Mouse (Mus musculus): Measurements from ENCODE around the gene Ybx2. TPM values are rescaled to one million over a fixed set of nuclear protein-coding genes. Genes with fewer than 3 reads are reported as not detected.
A peak's percentile ranks its signal among the peaks of the same experiment; 100 is the strongest.
"Not testable (repeated sequence)": the region's sequence is repeated elsewhere in the genome, so short reads cannot be mapped to it uniquely, and the experiment has no call there.

Ybx2 gene
- polyA plus RNA-seq, 1 experiment = not detected

DNA sequence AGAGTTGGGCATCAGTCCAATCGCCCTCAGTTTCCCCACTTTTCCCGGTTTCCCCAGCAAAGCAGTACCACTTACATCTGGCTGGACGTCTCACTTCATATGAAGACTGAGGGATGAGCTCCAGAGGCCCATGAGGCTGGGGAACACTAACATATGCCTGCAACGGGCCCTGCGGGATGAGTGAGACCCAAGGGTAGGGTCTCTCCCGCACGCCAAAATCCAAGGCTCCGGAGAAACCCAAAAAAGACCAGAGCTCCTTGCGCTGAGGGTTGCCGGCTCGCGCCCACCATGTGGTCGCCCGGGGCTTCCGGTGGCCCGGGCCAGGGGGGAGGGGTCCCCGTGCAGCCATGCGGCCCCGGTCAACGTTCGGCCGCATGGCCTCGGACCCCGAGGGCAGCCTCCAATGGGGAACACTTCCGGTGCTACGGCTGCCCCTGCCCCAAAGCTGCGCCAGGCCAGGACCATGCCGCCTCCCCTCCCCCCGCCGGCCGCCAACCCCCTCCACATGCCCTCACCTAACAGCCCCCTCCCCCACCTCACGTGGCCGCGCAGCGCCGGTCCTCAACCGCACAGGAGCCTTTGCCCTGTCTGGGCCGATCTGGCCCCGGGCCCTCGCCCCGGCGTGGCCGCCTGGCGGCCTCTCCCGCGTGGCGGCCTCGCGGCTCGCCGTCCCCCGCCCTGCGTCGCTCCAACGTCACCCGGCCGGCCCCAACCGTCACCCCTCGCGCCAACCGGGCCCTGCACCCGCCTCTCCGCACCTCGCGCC lies 15.1 kb upstream of the Ybx2 start:
- H3K27ac ChIP-seq (ENCODE audit: insufficient read depth, low read length) = peak overlapping the region; percentile 90
- TF ChIP-seq CTCF (IDR thresholded peaks at IDR 0.05; ENCODE audit: borderline replicate concordance, insufficient read depth, low read length) (no peak), POLR2A (IDR thresholded peaks at IDR 0.05; ENCODE audit: low read depth, low read length) (no peak; the same call in 1 of the 2 replicates)
- peaks cover 14% of the 10 kb centered on the region for H3K4me1 ChIP-seq (ENCODE audit: control insufficient read depth, insufficient read depth, low read length)
- H3K4me3 ChIP-seq (ENCODE audit: insufficient read depth, low read length) = peak overlapping the region; percentile 97

DNA sequence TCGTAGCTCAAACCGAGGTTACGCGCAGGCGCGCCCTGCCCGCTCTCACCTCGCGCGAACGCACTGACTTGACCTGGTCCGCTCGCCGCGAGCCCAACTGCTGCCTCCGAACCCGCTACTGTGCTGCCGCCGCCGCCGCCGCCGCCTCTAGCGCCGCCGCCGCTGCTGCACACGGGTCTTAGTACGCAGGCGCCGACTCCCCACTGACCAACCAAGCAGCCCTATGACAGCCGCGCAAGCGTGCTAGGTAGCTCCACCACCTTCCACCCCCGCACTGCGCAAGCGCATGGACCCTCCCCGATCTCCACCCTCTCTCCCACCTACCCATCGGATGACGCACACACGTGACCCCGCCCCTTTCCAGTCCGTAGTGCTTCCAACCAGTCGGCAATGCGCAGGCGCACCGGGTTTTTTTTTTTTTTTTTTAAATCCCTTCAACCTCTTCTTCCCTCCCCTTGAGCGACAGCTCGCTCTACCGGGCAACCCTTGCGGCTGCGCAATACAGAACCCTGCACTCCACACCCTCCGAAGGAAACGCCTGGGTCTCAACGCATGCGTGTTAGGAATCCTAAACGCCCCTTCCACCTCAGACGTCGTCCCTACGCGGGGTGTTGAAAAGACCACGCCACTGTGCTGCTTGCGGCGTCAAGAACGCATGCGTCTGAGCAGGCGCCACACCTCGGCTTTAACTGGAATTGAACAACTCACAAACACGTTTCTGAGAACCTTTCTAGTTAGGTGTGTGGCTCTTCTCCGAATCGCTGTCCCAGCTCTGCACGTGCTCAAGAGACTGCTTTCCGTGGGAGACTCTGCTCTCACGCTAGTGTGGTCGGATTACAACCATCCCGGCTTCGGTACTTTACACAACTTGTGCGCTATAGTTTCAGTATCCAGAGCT lies 14.2 kb upstream of the Ybx2 start, which contains the start of gene Eif5a:
Eif5a (minus strand) TSS at position 845 of the 898 bp plus-strand sequence.
- peak within 1 kb of the TSS; percentile 97 for H3K4me3 ChIP-seq (ENCODE audit: insufficient read depth, low read length)
- H3K4me1 ChIP-seq (ENCODE audit: control insufficient read depth, insufficient read depth, low read length) = peaks cover 9% of the 10 kb centered on the region
- peak within 1 kb of the TSS; percentile 94 for H3K27ac ChIP-seq (ENCODE audit: insufficient read depth, low read length)
- peak; percentile 98 for TF ChIP-seq POLR2A (IDR thresholded peaks at IDR 0.05; ENCODE audit: low read depth, low read length)
- TF ChIP-seq CTCF (IDR thresholded peaks at IDR 0.05; ENCODE audit: borderline replicate concordance, insufficient read depth, low read length) = peak; percentile 60; the same call in 1 of the 2 replicates

DNA sequence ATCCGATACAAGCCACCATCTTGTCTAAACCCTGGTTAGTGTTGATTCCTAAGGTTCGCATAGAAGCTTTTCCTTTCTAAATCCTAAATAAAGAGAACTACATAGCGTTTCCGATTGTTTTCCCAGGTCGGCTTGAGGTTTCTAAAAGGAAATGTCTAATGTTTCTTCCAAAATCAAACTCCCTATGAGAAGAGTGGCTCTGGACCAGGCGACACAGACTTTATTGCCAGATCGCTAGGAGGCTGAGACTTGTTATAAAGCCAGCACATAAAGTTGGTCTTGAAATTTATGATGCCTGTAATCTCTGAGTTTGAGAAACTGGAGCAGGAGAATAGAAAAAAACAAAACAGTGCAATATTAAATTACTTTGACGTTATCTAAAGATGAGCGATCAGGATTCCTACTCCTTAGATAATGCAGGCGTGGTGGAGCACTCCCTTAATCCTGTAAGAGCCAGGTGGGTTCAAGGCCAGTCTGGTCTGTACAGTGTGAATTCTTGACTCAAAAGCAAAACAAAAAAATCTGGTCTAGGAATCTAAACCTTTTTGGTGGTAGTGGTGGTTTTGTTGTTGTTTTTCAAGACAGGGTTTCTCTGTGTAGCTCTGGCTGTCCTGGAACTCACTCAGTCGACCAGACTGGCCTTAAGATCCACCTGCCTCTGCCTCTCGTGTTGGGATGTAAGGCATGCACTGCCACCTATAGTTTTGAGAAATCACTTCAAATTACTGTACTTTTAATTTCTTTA lies 13.4 kb upstream of the Ybx2 start:
- Histone ChIP-seq H3K4me1 (ENCODE audit: control insufficient read depth, insufficient read depth, low read length) (peaks cover 9% of the 10 kb centered on the region), H3K27ac (ENCODE audit: insufficient read depth, low read length) (peak overlapping the region; percentile 94), H3K4me3 (ENCODE audit: insufficient read depth, low read length) (peak overlapping the region; percentile 76)
- TF ChIP-seq POLR2A (IDR thresholded peaks at IDR 0.05; ENCODE audit: low read depth, low read length) = no peak; the same call in 1 of the 2 replicates

DNA sequence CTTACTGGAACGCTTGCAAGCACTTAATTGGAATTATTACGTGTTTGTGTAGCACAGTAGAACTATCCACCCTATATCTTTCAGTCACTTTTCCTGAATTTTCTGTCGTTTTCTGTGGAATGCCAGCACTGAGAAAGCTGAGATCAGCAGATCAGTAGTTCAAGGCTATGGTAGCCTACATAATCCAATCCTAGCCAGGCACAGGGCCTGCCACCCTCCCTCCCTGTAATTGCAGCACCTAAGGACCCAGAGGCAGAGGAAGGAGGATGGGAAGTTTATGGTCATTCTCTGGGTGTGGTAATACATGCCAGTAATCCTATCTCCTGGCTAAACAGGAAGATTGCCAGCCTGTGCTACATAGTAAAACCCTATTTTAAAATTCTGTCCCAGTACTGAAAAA lies 12.8 kb upstream of the Ybx2 start:
- no peak overlapping the region for H3K4me3 ChIP-seq (ENCODE audit: insufficient read depth, low read length)
- peaks cover 9% of the 10 kb centered on the region for H3K4me1 ChIP-seq (ENCODE audit: control insufficient read depth, insufficient read depth, low read length)
- H3K27ac ChIP-seq (ENCODE audit: insufficient read depth, low read length) = no peak overlapping the region
- TF ChIP-seq POLR2A (IDR thresholded peaks at IDR 0.05; ENCODE audit: low read depth, low read length) = no peak
- no peak for TF ChIP-seq CTCF (IDR thresholded peaks at IDR 0.05; ENCODE audit: borderline replicate concordance, insufficient read depth, low read length)

DNA sequence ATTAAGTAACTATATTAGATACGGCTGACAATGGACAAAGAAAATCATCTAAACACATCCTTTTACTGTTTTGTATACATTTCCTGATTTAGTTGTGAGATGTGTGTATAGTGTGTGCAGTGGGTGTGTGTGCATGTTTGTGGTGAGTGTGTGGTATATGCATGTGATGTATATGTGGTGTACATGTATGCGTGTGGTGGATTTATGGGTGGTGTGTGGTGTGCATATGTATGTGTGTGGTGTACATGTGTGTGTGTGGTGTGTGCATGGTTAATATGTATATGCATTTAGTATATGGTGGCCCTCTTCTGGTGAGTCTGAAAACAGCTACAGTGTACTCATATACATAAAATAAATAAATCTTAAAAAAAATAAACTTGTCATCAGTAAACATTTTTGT lies 8.1 kb upstream of the Ybx2 start:
- H3K4me1 ChIP-seq (ENCODE audit: control insufficient read depth, insufficient read depth, low read length) = no peaks in the 10 kb centered on the region; the same call in 1 of the 2 replicates
- no peak overlapping the region for H3K4me3 ChIP-seq (ENCODE audit: insufficient read depth, low read length)
- TF ChIP-seq POLR2A (IDR thresholded peaks at IDR 0.05; ENCODE audit: low read depth, low read length) = no peak
- TF ChIP-seq CTCF (IDR thresholded peaks at IDR 0.05; ENCODE audit: borderline replicate concordance, insufficient read depth, low read length) = no peak
- H3K27ac ChIP-seq (ENCODE audit: insufficient read depth, low read length) = no peak overlapping the region

DNA sequence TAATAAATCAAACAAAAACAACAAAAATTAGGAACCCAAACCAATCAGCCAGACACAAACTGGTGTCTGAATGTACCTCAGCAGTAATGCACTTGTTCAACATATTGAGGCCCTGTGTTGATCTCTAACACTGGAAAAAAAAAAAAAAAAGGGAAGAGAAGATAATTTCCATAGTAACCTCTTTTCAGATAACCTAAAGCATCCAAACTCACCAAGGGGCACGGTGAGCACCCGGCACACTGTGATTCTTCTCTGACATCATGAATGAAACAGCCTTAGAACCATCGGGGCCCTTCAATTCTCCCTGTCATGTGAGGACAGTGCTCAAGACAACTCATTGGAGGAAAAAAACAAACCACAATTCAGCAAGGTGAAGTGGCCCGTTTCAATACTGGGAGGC lies 5.9 kb upstream of the Ybx2 start:
- no peak overlapping the region for H3K27ac ChIP-seq (ENCODE audit: insufficient read depth, low read length)
- TF ChIP-seq CTCF (IDR thresholded peaks at IDR 0.05; ENCODE audit: borderline replicate concordance, insufficient read depth, low read length) (no peak), POLR2A (IDR thresholded peaks at IDR 0.05; ENCODE audit: low read depth, low read length) (no peak)
- no peaks in the 10 kb centered on the region for H3K4me1 ChIP-seq (ENCODE audit: control insufficient read depth, insufficient read depth, low read length)
- no peak overlapping the region for H3K4me3 ChIP-seq (ENCODE audit: insufficient read depth, low read length)

DNA sequence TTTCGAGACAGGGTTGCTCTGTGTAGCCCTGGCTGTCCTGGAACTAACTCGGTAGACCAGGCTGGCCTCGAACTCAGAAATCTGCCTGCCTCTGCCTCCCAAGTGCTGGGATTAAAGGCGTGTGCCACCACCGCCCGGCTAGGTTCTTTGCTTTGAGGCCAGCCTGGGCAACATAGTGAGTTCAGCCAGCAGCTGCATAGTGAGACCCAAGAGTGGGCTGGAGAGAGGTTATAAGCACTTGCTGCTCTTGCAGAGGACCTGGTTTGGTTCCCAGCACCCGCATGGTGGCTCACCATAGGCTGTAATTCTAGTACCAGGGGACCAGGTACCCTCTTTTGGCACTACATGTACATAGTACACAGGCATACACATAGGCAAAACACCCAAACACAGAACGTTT lies 5.4 kb upstream of the Ybx2 start:
- H3K4me1 ChIP-seq (ENCODE audit: control insufficient read depth, insufficient read depth, low read length); H3K27ac ChIP-seq (ENCODE audit: insufficient read depth, low read length); H3K4me3 ChIP-seq (ENCODE audit: insufficient read depth, low read length): not testable (repeated sequence)

DNA sequence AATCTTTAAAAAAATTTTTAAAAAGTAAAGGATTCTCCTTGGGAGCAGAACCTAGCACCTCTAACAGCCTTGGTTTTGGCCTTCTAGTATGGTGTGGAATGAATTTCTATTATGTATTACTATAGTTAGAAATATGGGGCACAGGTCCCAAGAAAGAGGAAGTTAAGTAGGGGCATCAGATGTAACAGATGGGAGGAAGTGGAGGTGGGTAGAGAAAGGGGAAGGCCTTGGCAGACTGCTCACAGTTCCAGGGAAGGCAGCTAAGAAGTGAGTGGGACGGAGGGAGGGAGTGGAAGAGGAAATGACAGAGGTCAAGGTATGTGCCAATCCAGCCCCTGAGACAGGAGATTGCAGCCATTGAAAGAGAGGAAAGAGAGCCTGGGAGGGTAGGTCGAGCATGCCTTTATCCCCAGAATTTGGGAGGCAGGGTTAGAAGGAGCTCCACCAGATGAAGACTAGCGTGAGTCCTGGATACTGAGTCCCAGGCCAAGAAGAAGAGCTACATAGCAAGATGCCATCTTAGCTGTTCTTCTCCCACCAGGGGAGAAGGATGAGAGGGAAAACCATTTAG lies 4.5 kb upstream of the Ybx2 start:
- Histone ChIP-seq H3K4me3 (ENCODE audit: insufficient read depth, low read length) (no peak overlapping the region), H3K27ac (ENCODE audit: insufficient read depth, low read length) (no peak overlapping the region), H3K4me1 (ENCODE audit: control insufficient read depth, insufficient read depth, low read length) (no peaks in the 10 kb centered on the region)
- TF ChIP-seq CTCF (IDR thresholded peaks at IDR 0.05; ENCODE audit: borderline replicate concordance, insufficient read depth, low read length) (no peak), POLR2A (IDR thresholded peaks at IDR 0.05; ENCODE audit: low read depth, low read length) (no peak)

DNA sequence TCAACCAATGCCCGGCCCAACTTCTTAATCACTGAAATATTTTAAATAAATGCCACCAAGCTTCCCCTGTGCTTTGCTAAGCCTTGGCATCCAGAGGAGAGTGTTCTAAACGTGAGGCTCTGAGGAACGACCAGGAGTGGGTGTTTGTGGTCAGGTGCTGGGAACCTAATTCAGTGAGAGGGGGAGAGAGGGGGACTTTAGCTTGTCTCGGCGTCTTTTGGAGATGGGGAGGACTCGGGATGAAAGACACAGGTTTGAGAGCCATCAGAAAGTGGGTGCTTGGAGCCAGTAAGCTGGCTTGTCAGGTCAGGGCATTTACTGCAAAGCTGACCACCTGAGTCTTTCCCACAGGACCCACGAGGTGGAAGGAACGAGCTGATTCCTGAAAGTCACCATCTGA lies 3.8 kb upstream of the Ybx2 start:
- TF ChIP-seq POLR2A (IDR thresholded peaks at IDR 0.05; ENCODE audit: low read depth, low read length) (no peak), CTCF (IDR thresholded peaks at IDR 0.05; ENCODE audit: borderline replicate concordance, insufficient read depth, low read length) (no peak)
- H3K4me1 ChIP-seq (ENCODE audit: control insufficient read depth, insufficient read depth, low read length) = no peaks in the 10 kb centered on the region
- H3K4me3 ChIP-seq (ENCODE audit: insufficient read depth, low read length) = no peak overlapping the region
- no peak overlapping the region for H3K27ac ChIP-seq (ENCODE audit: insufficient read depth, low read length)
